Mouse (Mus musculus) frontal cortex, postnatal 10 days (tissue): ENCODE results near the gene Stk32c.

ENCODE experiments used
- DNase-seq, 2 experiments: peaks; one replicate each; pipeline ENCODE4 v3.0.0; 2022; ENCODE audit warnings: low spot score in 2 of 2, mixed read lengths in 1 of 2

Stk32c gene

GRCm38 (mm10) chr7:139143785-139144184 lies 69.3 kb downstream of the Stk32c start:
- DNase-seq, result no peak

- peak; percentile 27 to 57 for DNase-seq
Measured at GRCm38 (mm10) chr7:139139921-139140461, 73.1 kb downstream of the Stk32c start.

- no peak for DNase-seq
Measured at GRCm38 (mm10) chr7:139136906-139137491, 76.1 kb downstream of the Stk32c start.

GRCm38 (mm10) chr7:139135236-139135635 lies 77.9 kb downstream of the Stk32c start:
- DNase-seq, result no peak

- DNase-seq, result peak in 1 of 2 experiments; percentile 39
Measured at GRCm38 (mm10) chr7:139133446-139133845, 79.7 kb downstream of the Stk32c start.

- DNase-seq, result no peak
Measured at GRCm38 (mm10) chr7:139131538-139131937, 81.6 kb downstream of the Stk32c start.

GRCm38 (mm10) chr7:139130361-139130760 lies 82.7 kb downstream of the Stk32c start:
- DNase-seq, result no peak

GRCm38 (mm10) chr7:139128994-139129393 lies 84.1 kb downstream of the Stk32c start:
- DNase-seq, result no peak

GRCm38 (mm10) chr7:139126549-139126948 lies 86.6 kb downstream of the Stk32c start:
- DNase-seq, result no peak

GRCm38 (mm10) chr7:139125881-139126280 lies 87.2 kb downstream of the Stk32c start:
- no peak for DNase-seq

- no peak for DNase-seq
Measured at GRCm38 (mm10) chr7:139119775-139120153, 93.3 kb downstream of the Stk32c start.

- peak; percentile 61 to 85 for DNase-seq
Measured at GRCm38 (mm10) chr7:139119152-139119774, 93.8 kb downstream of the Stk32c start.

GRCm38 (mm10) chr7:139107908-139108650 lies 105.0 kb downstream of the Stk32c start:
- no peak for DNase-seq

- DNase-seq, result no peak
Measured at GRCm38 (mm10) chr7:139105705-139106104, 107.4 kb downstream of the Stk32c start.

- no peak for DNase-seq
Measured at GRCm38 (mm10) chr7:139105076-139105475, 108.0 kb downstream of the Stk32c start.

GRCm38 (mm10) chr7:139103960-139104381 lies 109.1 kb downstream of the Stk32c start:
- no peak for DNase-seq

- no peak for DNase-seq
Measured at GRCm38 (mm10) chr7:139101826-139102225, 111.3 kb downstream of the Stk32c start.

- no peak for DNase-seq
Measured at GRCm38 (mm10) chr7:139101286-139101804, 111.8 kb downstream of the Stk32c start.

- DNase-seq, result no peak
Measured at GRCm38 (mm10) chr7:139100531-139101095, 112.5 kb downstream of the Stk32c start.

GRCm38 (mm10) chr7:139096399-139096798 lies 116.7 kb downstream of the Stk32c start:
- DNase-seq, result no peak

GRCm38 (mm10) chr7:139095282-139095681 lies 117.8 kb downstream of the Stk32c start:
- no peak for DNase-seq

GRCm38 (mm10) chr7:139094761-139095160 lies 118.3 kb downstream of the Stk32c start:
- no peak for DNase-seq
